Mouse (Mus musculus): ENCODE results near the gene Adprhl1.

DNA sequence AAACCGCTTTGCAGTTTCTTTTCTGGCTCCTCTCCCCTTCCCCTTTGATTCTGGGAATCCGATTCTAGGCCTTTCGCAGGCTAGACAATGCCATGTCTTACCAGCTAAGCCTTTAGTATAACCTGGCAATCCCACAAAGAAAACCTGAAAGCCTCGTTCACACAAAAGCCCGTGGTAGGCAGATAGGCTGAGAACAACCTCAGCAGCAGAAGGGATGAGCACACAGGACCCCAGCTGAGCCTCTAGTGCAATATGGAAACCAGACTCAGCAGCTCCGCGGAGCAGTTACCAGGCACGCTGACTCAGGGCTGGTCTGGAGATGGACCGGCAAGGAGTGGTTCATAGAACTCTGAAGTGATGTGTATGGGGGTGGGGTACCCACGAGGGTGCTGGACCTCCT lies 59.1 kb downstream of the Adprhl1 start:
- TF ChIP-seq GATA1 (IDR thresholded peaks at IDR 0.05; ENCODE audit: borderline replicate concordance, low read length) (no peak), FLI1 (IDR thresholded peaks at IDR 0.05; ENCODE audit: low read length) (no peak)

Data from megakaryocyte, embryonic 14.5 days (primary cell).